In the genomic region with DNA sequence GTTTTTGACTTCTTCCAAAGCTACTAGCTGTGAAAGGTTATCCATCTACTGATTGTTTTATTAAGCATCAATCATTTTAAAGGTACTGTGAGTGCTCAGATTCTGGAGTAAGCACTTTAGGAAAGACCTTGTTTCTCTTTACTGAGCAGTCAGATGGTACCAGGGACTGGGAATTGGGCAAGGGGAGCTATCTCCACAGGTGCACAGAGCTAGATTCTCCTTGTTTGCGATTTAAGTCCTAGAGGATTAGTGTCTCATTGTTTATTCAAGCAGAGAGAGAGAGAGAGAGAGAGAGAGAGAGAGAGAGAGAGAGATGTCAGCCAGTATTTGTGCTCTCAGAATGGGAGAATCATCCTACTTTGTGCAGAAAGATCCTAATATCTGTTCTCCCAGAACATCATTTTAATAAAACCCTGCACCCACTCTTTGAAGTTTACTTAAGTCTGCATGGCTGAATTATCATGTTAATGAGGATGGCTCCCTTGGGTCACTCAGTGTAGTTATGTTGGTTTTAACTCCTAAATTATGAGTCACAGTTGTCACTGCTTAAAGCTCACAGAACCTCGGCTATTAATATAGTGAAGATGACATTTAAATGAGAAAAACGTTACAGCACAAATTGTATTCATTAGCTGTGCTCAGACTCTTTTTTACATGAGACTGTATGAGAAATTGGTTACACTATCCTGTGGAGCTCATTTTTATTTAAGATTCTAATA, we compare ENCODE assay signal across 15 mouse cellular contexts.
DNase-seq lines count a peak whose midpoint lies in the region; ATAC-seq and TF ChIP-seq lines count a peak whose summit lies in the region.
"Had no signal": no experiment of that assay in that cellular context is flagged by ENCODE, and none has a peak within 500 bp of the region (broad histone marks: within the 10 kb centered on the region; RNA-seq: fewer than 3 reads in every experiment).

No protein-coding gene starts in this region.

- H3K9me3 ChIP-seq in hindbrain, embryonic 14.5 days (ENCODE audit: control insufficient read depth, low read length) = no peaks in the 10 kb centered on the region
- no peaks in the 10 kb centered on the region for H3K9me3 ChIP-seq in hindbrain, embryonic 10.5 days
- H3K9me3 ChIP-seq in midbrain, embryonic 12.5 days = no peaks in the 10 kb centered on the region
- H3K9me3 ChIP-seq: embryonic facial prominence, embryonic 12.5 days; heart, embryonic 12.5 days; intestine, embryonic 15.5 days; liver, embryonic 15.5 days had no signal

- ATAC-seq in hindbrain, embryonic 14.5 days (ENCODE audit: low FRiP score) = peak; percentile 34; the same call in 1 of the 2 replicates
- 0 out of 2 replicates have a peak, but pooled peaks have one; percentile 49 for ATAC-seq in midbrain, embryonic 12.5 days (ENCODE audit: low FRiP score, low read depth)
- ATAC-seq: intestine, embryonic 15.5 days; lung, postnatal 0 days had no signal

- H3K27me3 ChIP-seq in hindbrain, embryonic 14.5 days (ENCODE audit: control insufficient read depth, insufficient read depth, low read length) = no peaks in the 10 kb centered on the region
- H3K27me3 ChIP-seq in hindbrain, embryonic 10.5 days (ENCODE audit: insufficient read depth, poor library complexity, severe bottlenecking) = no peaks in the 10 kb centered on the region
- H3K27me3 ChIP-seq in midbrain, embryonic 12.5 days = no peaks in the 10 kb centered on the region
- H3K27me3 ChIP-seq: embryonic facial prominence, embryonic 12.5 days; heart, embryonic 12.5 days; intestine, embryonic 15.5 days; liver, embryonic 15.5 days had no signal

- no peak overlapping the region for H3K27ac ChIP-seq in hindbrain, embryonic 14.5 days
- H3K27ac ChIP-seq in hindbrain, embryonic 10.5 days = no peak overlapping the region
- H3K27ac ChIP-seq in midbrain, embryonic 12.5 days (replicated peaks) = no peak overlapping the region
- H3K27ac ChIP-seq: embryonic facial prominence, embryonic 12.5 days; intestine, embryonic 15.5 days; liver, embryonic 15.5 days; stomach, postnatal 0 days had no signal

- H3K4me1 ChIP-seq in hindbrain, embryonic 14.5 days (replicated peaks; ENCODE audit: control insufficient read depth, insufficient read depth, low read length) = no peaks in the 10 kb centered on the region
- no peaks in the 10 kb centered on the region for H3K4me1 ChIP-seq in hindbrain, embryonic 10.5 days (replicated peaks)
- no peaks in the 10 kb centered on the region for H3K4me1 ChIP-seq in midbrain, embryonic 12.5 days
- H3K4me1 ChIP-seq: embryonic facial prominence, embryonic 12.5 days; heart, embryonic 12.5 days; intestine, embryonic 15.5 days; liver, embryonic 15.5 days had no signal

- no peak overlapping the region for H3K9ac ChIP-seq in hindbrain, embryonic 14.5 days
- H3K9ac ChIP-seq in midbrain, embryonic 12.5 days (replicated peaks) = no peak overlapping the region
- H3K9ac ChIP-seq: embryonic facial prominence, embryonic 12.5 days; heart, embryonic 12.5 days; intestine, embryonic 15.5 days; liver, embryonic 15.5 days had no signal

- DNase-seq in hindbrain, embryonic 14.5 days (ENCODE audit: low spot score) = peak; percentile 36
- no peak for DNase-seq in hindbrain, embryonic 10.5 days (ENCODE audit: low spot score)
- DNase-seq in Muller cell, postnatal 12 days (ENCODE audit: inconsistent ontology term) = peak; percentile 39
- DNase-seq in brain, embryonic 14.5 days (ENCODE audit: low read depth) = peak; percentile 84
- no peak for DNase-seq in ovary, adult 18-20 months (ENCODE audit: low spot score)
- DNase-seq in urinary bladder, adult 2 months (ENCODE audit: low spot score) = no peak
- no peak for DNase-seq in embryo, embryonic 10.5 days (ENCODE audit: low spot score)
- DNase-seq: thymus, postnatal 36 days had no signal

- H3K4me3 ChIP-seq in hindbrain, embryonic 14.5 days (replicated peaks; ENCODE audit: low read length) = no peak overlapping the region
- no peak overlapping the region for H3K4me3 ChIP-seq in hindbrain, embryonic 10.5 days
- no peak overlapping the region for H3K4me3 ChIP-seq in midbrain, embryonic 12.5 days
- H3K4me3 ChIP-seq: embryonic facial prominence, embryonic 12.5 days; heart, embryonic 12.5 days; intestine, embryonic 15.5 days; liver, embryonic 15.5 days had no signal

- TF ChIP-seq POLR2A in brain, embryonic 14.5 days (IDR thresholded peaks at IDR 0.05; ENCODE audit: borderline replicate concordance, extremely low read depth, insufficient read depth, insufficient read length, poor library complexity, severe bottlenecking) = no peak

- no peaks in the 10 kb centered on the region for H3K36me3 ChIP-seq in hindbrain, embryonic 14.5 days (replicated peaks; ENCODE audit: control insufficient read depth, insufficient read depth)
- H3K36me3 ChIP-seq in hindbrain, embryonic 10.5 days = no peaks in the 10 kb centered on the region
- no peaks in the 10 kb centered on the region for H3K36me3 ChIP-seq in midbrain, embryonic 12.5 days
- H3K36me3 ChIP-seq: embryonic facial prominence, embryonic 12.5 days; heart, embryonic 12.5 days; intestine, embryonic 15.5 days; liver, embryonic 15.5 days had no signal

- TF ChIP-seq CTCF in brain, embryonic 14.5 days (IDR thresholded peaks at IDR 0.05; ENCODE audit: borderline replicate concordance, extremely low read depth, insufficient read depth, insufficient read length) = no peak

- H3K4me2 ChIP-seq in hindbrain, embryonic 14.5 days (replicated peaks) = no peak overlapping the region
- H3K4me2 ChIP-seq in midbrain, embryonic 12.5 days (replicated peaks) = no peak overlapping the region
- H3K4me2 ChIP-seq: embryonic facial prominence, embryonic 12.5 days; heart, embryonic 12.5 days; intestine, embryonic 15.5 days; liver, embryonic 15.5 days had no signal

- 31% methylated on average over 3 of the region's 3 CpGs for WGBS in hindbrain, embryonic 14.5 days
- 63% methylated on average over 3 of the region's 3 CpGs for WGBS in hindbrain, embryonic 10.5 days
- 34% methylated on average over 3 of the region's 3 CpGs for WGBS in midbrain, embryonic 12.5 days

Comparison
In these comparisons a context has a peak if more than half of its experiments do, and no peak if none do; other contexts are left out.
1. DNase-seq: peak in hindbrain, embryonic 14.5 days (single experiment), Muller cell, postnatal 12 days (single experiment) and brain, embryonic 14.5 days (single experiment); none in hindbrain, embryonic 10.5 days (single experiment), ovary, adult 18-20 months (single experiment), urinary bladder, adult 2 months (single experiment) and embryo, embryonic 10.5 days (single experiment).